Mouse (Mus musculus) brain, adult 2 months (tissue): ENCODE data around the gene Pemt.

Source experiments
- DNase-seq: peaks from one replicate; pipeline ENCODE4 v3.0.0; 2011; ENCODE audit warnings: low read depth, low spot score

The Pemt gene

DNA sequence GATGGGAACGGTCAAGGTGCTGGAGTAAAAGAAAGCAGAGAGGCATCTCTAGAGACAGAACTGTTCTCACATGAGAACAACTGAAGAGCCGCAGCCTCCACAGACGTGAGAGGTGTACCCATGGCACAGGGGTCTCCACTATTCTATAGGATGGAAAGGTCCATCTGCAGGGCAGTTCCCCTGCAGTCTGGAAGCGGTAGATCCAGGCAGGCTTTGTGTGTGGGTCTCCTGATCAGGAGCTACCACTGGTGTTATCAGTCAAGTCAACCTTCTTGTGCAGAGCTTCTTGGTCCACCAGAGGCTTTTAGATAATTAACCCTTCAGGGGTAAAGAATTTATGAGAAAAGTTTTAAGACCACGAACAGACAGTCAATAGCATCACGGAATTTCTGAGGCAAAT lies 10.2 kb upstream of the Pemt start:
- no peak for DNase-seq

DNA sequence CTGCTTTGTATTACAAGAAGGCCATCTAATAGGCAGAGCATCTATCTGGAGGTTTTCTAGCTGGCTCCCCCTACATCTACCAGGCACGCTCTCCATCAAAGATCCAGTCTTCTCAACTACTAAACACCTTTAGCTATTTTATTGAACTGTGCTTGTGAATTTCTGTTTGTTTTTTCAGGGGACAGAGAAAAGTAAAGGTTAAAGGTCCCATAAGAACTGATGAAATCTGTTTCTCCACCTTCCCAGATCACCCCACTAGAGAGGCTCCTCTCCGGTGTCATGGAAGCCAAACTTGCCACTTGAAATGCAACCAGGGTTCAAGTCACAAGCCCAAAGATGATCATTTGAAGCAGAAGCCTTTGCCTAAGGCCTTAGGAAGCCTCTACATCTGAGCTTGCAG lies 2.6 kb upstream of the Pemt start:
- no peak for DNase-seq

DNA sequence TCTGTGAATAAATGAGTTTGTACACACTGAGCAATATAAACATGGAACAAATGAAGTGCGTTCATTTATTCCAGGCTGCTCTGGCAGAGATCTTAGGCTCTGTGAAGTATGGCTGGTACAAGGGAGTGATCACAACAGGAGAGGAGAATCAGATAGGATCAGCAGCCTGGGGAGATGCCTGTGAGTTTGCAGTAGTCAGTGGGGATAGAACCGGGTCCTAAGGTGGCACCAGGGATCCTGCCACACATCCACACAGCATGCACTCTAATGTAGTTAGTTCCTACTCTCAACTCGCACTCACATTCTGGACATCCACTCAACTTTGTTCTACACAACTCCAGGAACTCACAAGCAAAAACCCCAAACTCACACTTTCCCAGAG lies 622 bp downstream of the Pemt start:
- no peak for DNase-seq

DNA sequence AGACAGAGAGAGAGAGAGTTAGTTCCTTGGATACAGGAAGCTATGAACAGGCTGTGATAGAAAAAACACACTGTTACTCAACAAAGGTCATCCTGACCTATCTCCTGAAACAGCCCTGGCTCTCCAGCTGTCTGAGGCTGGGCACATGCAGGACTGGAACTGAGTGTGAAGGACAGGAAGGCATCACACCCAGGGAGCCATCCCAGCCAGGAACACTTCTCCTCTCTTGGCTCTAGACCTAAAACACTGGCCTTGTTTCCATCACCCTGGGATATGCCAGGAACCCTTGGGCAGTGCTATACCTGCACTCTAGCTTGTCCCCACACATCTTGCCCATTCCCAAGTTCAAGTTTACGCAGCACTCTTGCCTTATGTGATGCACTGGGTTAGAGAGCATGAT lies 1.5 kb downstream of the Pemt start:
- no peak for DNase-seq

DNA sequence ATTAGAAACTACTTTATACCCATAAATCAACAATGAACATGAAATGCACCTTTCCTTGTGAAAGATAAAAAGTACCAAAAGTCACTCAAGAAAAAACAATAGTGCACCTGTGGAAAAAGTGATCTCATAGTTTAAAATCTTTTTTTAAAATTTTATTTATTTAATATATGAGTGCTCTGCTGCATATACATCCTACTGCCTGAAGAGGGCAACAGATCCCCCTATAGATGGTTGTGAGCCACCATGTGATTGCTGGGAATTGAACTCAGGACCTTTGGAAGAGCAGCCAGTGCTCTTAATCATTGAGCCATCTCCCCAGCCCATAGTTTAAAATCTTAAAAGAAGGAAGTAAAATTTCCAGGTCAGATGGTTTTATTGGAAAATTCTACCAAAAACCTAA lies 4.0 kb downstream of the Pemt start:
- no peak for DNase-seq

DNA sequence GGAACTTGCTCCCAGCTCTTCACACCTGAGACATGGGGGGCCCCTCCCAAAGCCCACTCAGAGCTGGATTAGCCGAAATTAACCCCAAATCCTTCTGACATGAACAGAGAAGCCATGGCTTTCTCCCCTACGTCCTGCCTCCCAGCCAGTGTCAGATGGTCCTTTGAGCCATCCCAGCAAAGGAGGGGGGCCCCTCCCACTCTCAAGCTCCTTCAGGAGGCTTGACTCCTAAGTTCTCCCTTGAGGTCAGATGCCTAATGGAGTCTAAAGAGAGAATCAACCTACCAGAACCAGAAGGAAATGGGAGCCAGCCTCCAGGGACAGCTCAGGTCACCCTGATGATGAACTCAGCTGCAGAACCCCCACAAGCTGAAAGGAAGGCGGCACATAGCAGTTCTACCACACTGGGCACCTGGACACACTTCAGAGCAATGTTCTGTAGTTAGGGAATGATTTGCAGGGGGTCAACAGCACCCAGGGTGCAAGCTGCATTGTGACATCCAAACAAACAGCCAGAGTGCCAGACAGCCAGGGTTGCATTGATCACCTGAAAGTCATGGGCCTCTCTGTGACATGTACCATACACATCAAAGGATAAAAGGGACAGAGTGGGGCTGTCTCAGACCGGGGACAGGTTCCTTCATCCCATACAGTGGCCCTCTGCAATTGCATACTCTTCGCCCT lies 9.6 kb downstream of the Pemt start:
- DNase-seq, result no peak

DNA sequence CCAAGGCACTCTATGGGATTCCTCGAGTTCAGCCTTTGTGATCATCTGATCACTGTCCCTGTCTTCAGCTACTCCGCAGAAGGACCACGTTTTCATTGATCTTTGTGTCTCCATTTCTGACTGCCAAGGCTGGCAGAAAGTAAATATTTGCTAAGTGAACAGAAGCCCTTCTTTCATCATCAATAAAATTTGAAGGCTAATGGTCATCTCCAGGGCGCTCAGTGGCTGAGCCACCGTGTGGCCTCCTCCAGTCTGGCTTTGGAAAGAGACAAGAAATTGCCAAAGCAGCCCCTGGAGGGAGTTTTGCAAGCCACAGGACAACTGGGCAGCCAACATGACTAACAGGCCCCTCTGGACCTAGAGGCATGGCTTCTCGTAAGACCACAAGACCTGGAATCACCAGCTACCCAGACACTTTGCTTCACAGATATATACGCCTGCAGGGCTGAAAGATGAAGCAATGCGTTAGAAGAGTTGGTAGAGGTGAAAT lies 11.3 kb downstream of the Pemt start:
- DNase-seq, result no peak

DNA sequence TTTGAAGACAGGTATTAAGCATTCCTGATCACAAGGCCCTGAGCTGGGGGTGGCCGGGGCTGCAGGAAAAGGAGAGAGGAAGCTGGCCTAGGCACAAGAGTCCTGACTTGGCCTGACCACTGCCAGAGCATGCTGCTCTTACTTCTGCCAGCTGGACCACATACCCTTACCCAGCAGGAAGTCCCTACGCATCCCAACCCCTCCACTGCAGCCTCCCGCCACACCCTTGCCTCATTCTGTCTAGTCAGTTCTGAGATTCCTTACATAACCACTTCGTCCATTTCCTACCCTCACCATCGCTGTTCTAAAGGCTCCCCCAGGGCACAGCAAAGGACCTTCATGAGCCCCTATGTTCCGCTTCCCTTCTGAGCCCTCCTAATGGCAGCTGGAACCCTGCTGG lies 12.0 kb downstream of the Pemt start:
- DNase-seq, result peak; percentile 66

DNA sequence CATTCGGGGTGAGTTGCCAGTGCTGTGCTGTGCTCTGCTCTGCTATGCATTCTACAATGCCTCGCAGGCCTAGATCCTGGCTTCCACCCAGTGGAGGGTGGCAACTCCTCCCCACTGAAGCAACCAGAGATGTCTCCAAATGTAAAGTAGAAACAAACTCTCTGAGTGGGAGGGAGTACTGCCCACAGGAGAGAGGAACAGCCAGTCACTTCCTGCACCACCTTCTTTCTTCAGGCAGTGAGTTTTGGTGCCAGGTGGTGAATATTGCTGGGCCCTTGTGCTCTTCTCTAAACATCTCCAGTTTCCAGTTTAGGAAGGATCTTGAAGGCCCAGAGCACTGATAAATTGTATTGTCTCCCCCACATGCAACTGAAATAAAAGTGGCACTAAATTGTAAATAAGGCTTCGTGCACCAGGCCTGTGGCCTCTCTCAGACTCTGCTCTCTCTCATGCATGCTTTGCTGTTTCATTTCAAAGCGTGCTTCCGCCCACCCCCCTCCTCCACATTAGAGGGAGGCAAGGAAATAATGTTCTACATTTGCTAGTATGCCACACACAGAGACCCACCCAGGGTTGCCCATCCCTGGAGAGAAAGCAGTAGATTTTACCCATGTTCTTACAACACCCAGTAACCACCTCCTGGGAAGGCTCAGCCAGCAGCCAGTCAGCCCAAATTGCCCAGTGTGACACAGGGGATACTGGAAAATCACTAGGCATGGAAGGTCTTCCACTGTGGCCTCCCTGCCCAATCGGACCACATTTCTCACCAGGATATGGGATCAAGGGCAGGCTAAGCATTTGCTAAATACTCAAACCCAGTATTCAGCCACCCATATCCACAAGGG lies 13.5 kb downstream of the Pemt start:
- peak; percentile 87 for DNase-seq

DNA sequence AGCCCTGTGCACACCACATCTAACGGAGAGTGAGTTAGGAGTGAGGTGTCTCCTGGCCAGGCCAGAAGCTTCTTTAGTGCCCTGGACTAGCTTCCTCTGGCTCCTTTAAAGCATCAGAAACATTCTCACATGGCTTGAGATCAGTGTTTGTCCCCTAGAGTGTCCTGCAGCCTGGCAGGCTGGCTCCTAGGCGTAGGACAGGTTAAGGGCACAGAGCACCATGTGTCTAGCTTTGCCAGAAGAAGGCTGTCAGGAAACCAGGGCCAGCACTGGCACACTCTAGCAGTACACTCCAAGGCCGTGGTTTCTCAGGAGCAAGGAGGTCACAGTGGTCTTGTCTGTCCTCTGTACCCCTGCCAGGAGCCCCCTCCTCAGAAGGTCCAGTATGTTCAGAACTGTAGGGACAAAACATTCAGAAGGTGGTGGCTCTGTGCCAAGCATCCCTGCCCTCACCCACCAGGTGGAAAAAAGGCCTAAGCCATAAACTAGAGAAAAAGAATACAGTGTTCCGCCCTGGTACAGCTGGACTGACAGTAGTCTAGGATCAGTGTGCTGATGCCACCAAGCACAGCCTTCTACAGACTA lies 15.4 kb downstream of the Pemt start:
- peak; percentile 60 for DNase-seq

DNA sequence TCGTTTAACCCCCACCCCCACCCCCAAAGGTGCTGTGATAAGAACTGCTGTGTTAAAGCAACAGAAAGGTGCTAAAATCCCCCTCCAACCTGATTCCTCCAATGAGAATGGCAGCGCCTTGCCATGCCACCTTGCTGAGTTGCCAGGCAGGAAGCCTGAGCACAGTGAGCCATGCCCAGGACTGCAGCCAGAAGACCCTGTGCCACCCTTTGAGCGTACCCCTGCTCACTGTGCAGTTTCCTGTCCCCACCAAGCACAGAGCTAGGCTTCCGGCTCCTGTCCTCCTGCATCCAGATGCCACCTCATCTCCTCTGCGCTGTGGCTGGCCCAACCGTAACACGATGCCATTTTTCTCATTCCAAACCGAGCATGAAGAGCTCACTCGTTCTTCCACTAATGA lies 16.3 kb downstream of the Pemt start:
- no peak for DNase-seq

DNA sequence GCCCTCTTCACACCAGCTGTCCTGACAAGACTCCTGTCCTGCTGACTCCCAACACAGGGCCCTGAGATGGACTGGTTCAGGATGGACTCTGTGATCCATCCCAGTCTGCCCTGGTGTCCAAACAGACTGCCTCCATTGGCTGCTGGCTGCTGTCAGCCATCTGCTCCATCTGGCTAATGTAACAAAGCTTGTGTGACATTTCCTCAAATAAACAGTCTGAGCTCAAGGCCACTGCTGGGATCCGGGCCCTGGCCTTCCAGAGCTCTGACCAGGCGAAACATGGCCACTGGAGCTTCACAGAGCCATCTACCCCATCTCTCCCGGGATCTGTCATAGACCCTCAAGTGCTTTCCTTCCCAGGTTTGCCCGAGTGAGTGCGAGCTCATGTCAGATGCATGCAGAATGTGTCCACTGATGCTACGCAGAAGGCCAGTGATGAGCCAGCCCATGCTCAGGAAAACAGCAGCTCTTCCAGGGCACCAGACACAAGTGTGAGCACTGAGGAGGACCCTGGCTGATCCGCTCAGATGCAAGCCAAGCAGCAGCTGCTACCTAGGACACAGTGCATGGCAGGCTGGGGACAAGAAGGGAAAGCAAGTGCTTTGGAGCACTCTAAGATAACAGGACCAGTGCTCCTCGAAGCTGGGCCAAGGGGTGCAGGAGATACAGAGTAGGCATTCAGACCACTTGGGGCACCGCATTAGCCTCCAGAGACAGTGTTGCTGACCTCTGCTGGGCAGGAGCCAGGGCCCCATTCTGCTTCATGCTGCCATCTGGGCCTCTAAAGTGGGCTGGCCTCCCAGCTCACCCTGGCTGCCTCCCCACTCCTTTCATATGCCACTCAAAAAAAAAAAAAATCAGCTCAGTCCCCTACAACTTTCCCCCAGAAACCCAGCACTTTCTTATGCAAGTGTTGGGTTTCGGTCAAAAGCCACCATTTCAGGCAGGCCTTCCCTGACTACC lies 18.1 kb downstream of the Pemt start:
- DNase-seq, result peak; percentile 95

DNA sequence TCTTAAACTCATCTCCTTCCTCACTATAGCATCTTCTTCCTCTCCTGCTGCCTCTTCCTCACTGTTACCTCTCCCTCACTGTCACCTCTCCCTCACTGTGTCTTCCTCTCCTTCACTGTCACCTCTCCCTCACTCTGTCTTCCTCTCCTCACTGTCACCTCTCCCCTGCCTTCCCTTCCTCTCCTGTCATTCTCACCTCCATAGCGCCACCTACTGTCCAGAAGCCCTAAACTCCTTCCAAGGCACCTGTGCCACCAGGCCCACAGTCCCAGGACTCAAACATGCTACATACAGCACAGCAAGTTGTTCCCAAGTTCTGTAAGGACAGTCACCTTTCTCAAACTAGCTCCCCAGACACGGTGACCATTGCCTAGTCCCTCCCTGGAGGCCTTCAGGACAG lies 19.0 kb downstream of the Pemt start:
- DNase-seq, result peak; percentile 90

DNA sequence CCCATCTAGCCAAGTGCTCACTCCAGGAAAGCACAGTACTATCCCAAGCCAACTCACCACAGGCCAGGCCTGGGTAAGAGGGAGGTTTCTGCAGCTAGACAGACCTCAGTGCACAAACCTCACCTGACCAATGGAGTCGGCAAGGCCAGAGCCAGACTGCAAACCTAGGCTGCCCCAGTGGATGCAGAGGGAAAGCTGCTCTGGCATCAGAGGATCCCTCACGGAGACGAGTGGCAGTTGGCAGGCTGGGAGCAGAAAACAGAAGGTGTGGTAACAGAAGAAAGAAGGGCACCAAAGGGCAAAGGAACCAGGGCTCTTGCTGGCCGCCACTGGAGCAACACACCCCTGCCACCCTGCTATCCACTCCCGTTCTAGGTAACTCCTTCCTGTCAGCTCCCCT lies 20.1 kb downstream of the Pemt start:
- DNase-seq, result peak; percentile 28

DNA sequence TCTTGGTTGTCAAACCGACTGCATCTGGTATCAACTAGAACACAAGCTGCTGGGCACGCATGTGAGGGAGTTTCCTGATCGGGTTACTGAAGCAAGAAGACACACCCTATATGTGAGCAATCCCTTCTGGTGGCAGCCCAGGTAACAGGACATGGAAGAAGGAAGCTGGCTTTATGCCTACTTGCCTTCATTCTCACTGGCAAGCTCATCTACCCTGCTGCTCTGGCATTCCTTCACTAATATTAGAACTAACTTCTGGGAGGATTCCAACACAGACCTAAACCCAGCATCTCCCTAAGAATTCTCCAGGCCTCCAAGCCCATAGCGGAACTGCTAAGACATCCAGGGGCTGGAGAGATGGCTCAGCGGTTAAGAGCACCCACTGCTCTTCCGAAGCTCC lies 25.1 kb downstream of the Pemt start:
- peak; percentile 55 for DNase-seq

DNA sequence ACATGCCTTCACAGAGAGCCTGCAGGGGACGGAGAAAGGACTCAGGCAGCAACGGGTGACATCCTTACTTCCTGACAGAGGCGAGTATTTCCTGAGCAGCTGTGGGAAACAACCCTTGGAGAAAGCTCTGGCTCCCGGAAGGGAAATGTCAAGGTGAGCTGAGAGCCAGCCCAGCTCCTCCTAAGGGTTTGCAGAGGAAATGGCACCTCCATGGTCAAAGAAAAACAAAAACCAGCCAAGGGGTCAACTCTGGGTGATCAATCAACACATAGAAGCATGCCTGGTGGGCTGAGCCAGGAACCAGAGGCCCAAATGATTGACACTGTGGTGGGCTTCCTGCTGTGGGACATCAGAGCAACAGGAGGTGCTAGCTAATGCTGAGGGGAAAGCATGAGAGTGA lies 29.6 kb downstream of the Pemt start:
- DNase-seq, result no peak

DNA sequence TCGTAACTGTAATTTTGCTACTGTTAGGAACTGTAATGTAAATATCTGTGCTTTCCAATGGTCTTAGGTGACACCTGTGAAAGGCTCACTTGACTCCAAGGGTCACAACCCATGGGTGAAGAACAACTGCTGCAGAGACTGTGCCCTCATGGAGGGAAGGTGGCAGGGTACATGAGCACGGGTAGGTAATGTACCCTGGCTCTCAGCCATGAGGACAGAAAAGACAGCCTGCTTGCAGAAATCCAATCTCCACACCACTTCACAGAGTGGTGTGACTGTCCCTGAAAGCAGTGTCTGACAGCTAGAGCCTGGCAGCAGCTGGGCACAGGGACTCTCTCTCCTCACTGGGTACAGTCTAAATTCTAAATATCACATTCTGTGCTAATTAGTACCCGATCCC lies 34.8 kb downstream of the Pemt start:
- peak; percentile 21 for DNase-seq

DNA sequence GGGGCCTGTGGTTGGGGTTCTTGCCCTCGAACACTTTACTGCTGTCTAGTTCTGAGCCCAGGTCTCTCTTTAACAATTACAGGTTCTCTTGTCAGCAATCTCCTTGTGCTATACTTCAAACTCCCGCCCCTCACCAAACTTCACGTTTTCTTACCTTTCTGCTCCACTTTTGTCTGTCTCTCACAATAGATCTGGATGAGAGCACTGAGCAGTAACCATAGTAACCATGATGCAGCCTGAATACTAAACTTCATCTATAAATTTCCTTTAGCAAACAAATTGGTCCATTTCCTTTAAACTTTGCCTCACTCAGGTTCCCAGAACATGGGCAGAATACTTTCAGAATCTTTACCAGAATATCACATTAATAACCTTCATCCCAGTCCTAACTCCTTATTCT lies 36.8 kb downstream of the Pemt start:
- peak; percentile 42 for DNase-seq

DNA sequence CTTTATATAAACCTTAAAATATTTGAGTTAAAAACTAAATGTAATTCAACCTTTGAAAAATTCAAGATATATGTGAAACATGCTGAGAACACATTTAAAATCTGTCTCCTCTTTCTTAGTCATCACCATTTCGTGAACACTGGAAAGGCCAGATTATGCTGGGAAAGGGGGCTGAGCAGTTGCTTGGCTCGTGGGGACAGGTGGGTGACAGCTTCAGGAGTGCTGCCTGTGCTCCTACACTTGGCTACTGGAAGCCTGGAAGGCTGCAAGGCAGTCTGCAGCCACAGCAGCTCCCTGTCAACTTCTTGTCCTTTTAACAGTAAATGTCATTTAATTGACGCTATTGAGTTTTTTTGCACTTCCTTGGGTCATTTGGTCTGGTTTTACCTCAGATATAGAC lies 40.4 kb downstream of the Pemt start:
- peak; percentile 66 for DNase-seq

DNA sequence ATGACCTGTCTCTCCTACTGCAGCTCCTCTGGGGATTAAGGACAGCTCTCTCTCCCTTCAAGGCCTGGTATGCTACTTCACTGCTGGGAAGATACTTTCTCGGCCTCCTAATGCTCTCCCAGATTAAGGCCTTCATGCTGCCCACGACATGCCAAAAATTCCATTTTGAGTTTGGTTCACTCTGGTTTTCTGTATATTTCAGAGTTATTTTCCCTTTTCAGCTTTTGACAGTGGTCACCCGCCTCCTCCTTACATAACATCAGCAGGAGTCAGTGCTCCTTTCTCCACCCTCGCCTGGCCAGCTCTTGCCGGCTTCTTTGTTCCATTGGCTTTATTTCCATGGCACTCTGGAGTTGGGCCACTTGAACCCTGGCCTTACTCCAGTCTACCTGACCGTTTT lies 41.6 kb downstream of the Pemt start:
- DNase-seq, result peak; percentile 63

DNA sequence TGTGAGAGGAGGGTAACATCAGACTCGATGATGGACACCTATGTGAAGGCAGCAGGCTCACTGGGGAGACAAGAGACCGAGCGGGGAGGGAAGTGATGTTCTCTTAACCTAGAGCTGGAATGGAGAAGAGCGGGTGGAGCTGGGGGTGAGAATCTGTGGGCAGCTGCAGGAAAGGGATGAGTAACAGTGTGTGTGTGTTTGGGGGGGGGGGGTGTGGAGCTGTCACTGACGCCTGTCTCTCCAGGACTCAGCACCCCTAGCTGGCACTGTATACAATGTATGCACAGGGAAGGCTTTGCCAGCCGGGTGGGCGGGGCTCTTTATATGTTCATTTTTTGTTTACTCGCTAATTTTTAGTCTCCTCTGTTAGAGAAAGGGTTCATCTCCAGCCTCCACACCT lies 42.5 kb downstream of the Pemt start:
- peak; percentile 74 for DNase-seq
